Mouse (Mus musculus) G1E (cell line): ENCODE results near the gene Hist2h3b.

Source experiments
- CTCF ChIP-seq: IDR thresholded peaks from 2 replicates; pipeline ENCODE4 v1.5.1; 2012; ENCODE audit warnings: low read depth, low read length, inconsistent platforms, mixed read lengths
- GATA1 ChIP-seq: IDR thresholded peaks from 2 replicates; pipeline ENCODE4 v1.6.1; 2012; ENCODE audit warnings: borderline replicate concordance, low read length, inconsistent platforms, mixed read lengths

DNA sequence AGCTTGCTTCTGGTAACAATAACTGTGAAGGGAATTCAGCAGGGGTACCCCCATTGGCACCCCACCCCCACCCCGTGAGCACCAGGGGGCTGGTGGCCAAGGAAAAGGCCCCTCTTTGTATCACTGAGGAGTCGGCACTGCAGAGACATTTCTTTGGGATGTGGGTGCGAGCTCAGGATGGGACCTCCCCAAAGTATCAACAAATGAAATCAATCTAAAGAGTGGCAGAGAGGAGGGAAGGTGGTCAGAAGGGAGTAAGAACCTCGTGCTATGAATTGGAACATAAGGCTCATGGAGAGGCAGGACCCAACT, 19.5 kb upstream of the Hist2h3b start:
- TF ChIP-seq GATA1, result no peak
- TF ChIP-seq CTCF, result no peak
